Mouse (Mus musculus) embryonic facial prominence, embryonic 11.5 days (tissue): ENCODE data around the gene Gm42906. TPM values are rescaled to one million over a fixed set of nuclear protein-coding genes. Genes with fewer than 3 reads are reported as not detected.

Source experiments
- ATAC-seq: fragments of 200-750 bp; cut with Nextera tagmentation; replicated peaks from 2 replicates; pipeline ENCODE4 v1.8.0; 2017; ENCODE audit warnings: low read depth; ENCODE audit not compliant: insufficient number of reproducible peaks, low FRiP score, low TSS enrichment
- DNase-seq: peaks from one replicate; pipeline ENCODE4 v3.0.0-alpha.2; 2015; ENCODE audit warnings: low spot score
- H3K27ac ChIP-seq: fragments of 300-500 bp; sonication (generic); replicated peaks from 2 replicates; pipeline ENCODE4 v1.5.1; 2014; ENCODE audit warnings: mild to moderate bottlenecking, low read depth, low read length, control low read depth
- H3K27me3 ChIP-seq: fragments of 300-500 bp; sonication (generic); 2 replicates; pipeline ENCODE4 v1.6.1; 2014; ENCODE audit warnings: mild to moderate bottlenecking, low read length, moderate library complexity, mixed read lengths; ENCODE audit not compliant: control insufficient read depth, insufficient read depth
- H3K36me3 ChIP-seq: fragments of 300-500 bp; sonication (generic); replicated peaks from 2 replicates; pipeline ENCODE4 v1.6.1; 2014; ENCODE audit warnings: low read depth, mild to moderate bottlenecking, low read length, moderate library complexity, mixed read lengths; ENCODE audit not compliant: control insufficient read depth, insufficient read depth
- H3K4me1 ChIP-seq: fragments of 300-500 bp; sonication (generic); 2 replicates; pipeline ENCODE4 v1.6.1; 2014; ENCODE audit warnings: low read length, mixed read lengths; ENCODE audit not compliant: control insufficient read depth, insufficient read depth
- H3K4me2 ChIP-seq: fragments of 300-500 bp; sonication (generic); 2 replicates; pipeline ENCODE4 v1.6.1; 2014; ENCODE audit warnings: low read depth, mild to moderate bottlenecking, control low read depth, low read length, moderate library complexity
- H3K4me3 ChIP-seq: fragments of 300-500 bp; sonication (generic); 2 replicates; pipeline ENCODE4 v1.5.1; 2014; ENCODE audit warnings: low read depth, low read length, control low read depth
- H3K9ac ChIP-seq: fragments of 300-500 bp; sonication (generic); replicated peaks from 2 replicates; pipeline ENCODE4 v1.6.1; 2014; ENCODE audit warnings: mild to moderate bottlenecking, control low read depth, low read length
- H3K9me3 ChIP-seq: fragments of 300-500 bp; sonication (generic); replicated peaks from 2 replicates; pipeline ENCODE4 v1.6.1; 2016; ENCODE audit warnings: mild to moderate bottlenecking, low read length, inconsistent platforms, mixed read lengths; ENCODE audit not compliant: control insufficient read depth
- WGBS: fragments of 180-500 bp; shearing (Covaris S2); extraction: QIAGEN DNeasy Blood & Tissue Kit; methylation state at CpG from one replicate; pipeline ENCODE4 v1.1.7; 2014; 5-methylcytosine and 5-hydroxymethylcytosine counted together
- polyA plus RNA-seq: library from polyadenylated mRNA; unstranded; fragments of >200 nt; fragmentation: Nextera tagmentation; extraction: Ambion mirVana; gene quantifications from 2 replicates; pipeline ENCODE4 v1.2.1, GENCODE M21; 2014

Gm42906 gene
- polyA plus RNA-seq, 1 experiment from 2014 or later: not detected

- DNase-seq (no peak), ATAC-seq (no peak)
- no peaks in the 10 kb centered on the region for H3K9me3 ChIP-seq
- 77% methylated on average over 5 of the region's 5 CpGs for WGBS
- no peaks in the 10 kb centered on the region for H3K36me3 ChIP-seq
- no peak overlapping the region for H3K4me3 ChIP-seq
- no peak overlapping the region for H3K27ac ChIP-seq
- H3K9ac ChIP-seq: no peak overlapping the region
- peaks cover 6% of the 10 kb centered on the region for H3K4me1 ChIP-seq
- H3K4me2 ChIP-seq: no peak overlapping the region
- no peaks in the 10 kb centered on the region for H3K27me3 ChIP-seq
Measured at GRCm38 (mm10) chr5:151145807-151146206, 282.2 kb downstream of the Gm42906 start.

DNA sequence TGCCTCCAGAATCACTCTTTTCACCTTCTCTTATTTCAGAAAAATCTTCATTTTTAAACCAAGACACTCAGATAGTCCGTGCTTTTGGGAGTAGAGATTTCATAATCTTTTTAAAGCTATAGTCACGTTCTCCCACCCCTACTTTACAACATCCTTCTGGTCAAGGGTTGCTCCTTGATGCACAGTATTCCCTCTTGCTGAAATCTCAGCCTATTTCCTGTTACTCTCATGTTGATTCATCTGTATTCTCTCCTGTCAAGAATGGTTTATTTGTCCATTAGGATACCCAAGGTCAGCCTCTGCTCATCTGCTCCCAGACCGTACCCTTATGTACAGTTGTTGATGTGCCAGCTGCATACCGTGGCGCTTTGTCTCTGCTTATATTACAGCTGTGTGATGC, 284.0 kb downstream of the Gm42906 start:
- Histone ChIP-seq H3K9ac (no peak overlapping the region), H3K27ac (no peak overlapping the region), H3K9me3 (no peaks in the 10 kb centered on the region), H3K36me3 (no peaks in the 10 kb centered on the region), H3K4me2 (no peak overlapping the region), H3K4me1 (peaks cover 6% of the 10 kb centered on the region; the same call in 1 of the 2 replicates), H3K4me3 (no peak overlapping the region), H3K27me3 (no peaks in the 10 kb centered on the region)
- WGBS: 75% methylated on average over 5 of the region's 5 CpGs
- ATAC-seq (no peak), DNase-seq (no peak)

- Histone ChIP-seq H3K27ac (peak overlapping the region; percentile 74), H3K4me3 (no peak overlapping the region), H3K4me1 (peaks cover 6% of the 10 kb centered on the region; the same call in 1 of the 2 replicates), H3K9ac (peak overlapping the region; percentile 51), H3K4me2 (no peak overlapping the region), H3K9me3 (no peaks in the 10 kb centered on the region), H3K36me3 (no peaks in the 10 kb centered on the region), H3K27me3 (no peaks in the 10 kb centered on the region)
- DNase-seq (peak; percentile 53), ATAC-seq (peak; percentile 64)
- WGBS: 11% methylated on average over 11 of the region's 11 CpGs
Measured at GRCm38 (mm10) chr5:151142671-151143601, 285.0 kb downstream of the Gm42906 start.

DNA sequence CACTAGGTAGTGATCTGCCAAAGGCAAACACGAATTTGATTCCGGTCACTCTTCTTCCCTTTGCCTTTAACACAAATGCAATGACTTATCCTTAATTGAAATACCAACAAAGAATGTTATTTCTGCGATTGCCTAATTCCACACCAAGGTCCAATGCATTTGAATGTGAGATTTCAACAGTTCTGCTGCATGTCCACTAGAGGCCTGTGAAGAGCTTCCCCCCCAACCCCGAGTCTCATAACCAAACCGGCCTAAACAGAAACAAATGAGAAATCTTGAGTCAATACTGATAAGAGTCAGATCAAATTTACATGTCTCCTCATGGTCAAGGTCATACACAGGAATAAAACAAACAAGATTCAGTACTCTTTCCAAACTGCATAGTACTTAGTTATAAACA, 285.7 kb downstream of the Gm42906 start:
- WGBS: 35% methylated on average over 5 of the region's 5 CpGs
- 0 out of 2 replicates have a peak, but pooled peaks have one; percentile 30 for ATAC-seq
- DNase-seq: peak; percentile 75

GRCm38 (mm10) chr5:151137901-151138300, 290.1 kb downstream of the Gm42906 start:
- 83% methylated on average over 5 of the region's 5 CpGs for WGBS
- Histone ChIP-seq H3K27me3 (no peaks in the 10 kb centered on the region), H3K4me2 (no peak overlapping the region), H3K27ac (no peak overlapping the region), H3K9me3 (no peaks in the 10 kb centered on the region), H3K9ac (no peak overlapping the region), H3K4me1 (peaks cover 4% of the 10 kb centered on the region; the same call in 1 of the 2 replicates), H3K4me3 (no peak overlapping the region), H3K36me3 (no peaks in the 10 kb centered on the region)
- DNase-seq (no peak), ATAC-seq (no peak)

More for the DNA sequence above, 285.7 kb downstream of the Gm42906 start:
- no peaks in the 10 kb centered on the region for H3K27me3 ChIP-seq
- no peak overlapping the region for H3K9ac ChIP-seq
- no peak overlapping the region for H3K4me2 ChIP-seq
- no peaks in the 10 kb centered on the region for H3K36me3 ChIP-seq
- H3K9me3 ChIP-seq: no peaks in the 10 kb centered on the region
- H3K4me3 ChIP-seq: no peak overlapping the region
- H3K27ac ChIP-seq: no peak overlapping the region
- H3K4me1 ChIP-seq: peaks cover 6% of the 10 kb centered on the region; the same call in 1 of the 2 replicates

DNA sequence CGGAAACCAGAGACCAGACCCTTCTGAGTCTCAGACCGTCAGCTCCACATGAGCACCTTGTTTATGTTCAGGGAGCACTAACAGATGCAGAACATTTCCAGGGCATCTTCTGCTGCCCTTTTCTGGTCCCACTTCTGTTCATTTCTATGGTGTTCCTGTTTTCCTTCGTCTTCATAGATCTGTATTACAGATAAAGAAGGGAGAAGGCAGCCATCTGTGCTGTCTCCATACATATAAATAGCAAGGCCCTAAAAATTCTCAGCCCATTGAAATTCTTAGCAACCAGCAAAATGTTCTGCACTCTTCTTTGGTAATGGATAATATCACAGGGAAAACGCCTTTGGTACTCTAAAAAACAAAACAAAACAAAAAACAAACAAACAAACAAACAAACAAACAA, 290.7 kb downstream of the Gm42906 start:
- no peaks in the 10 kb centered on the region for H3K4me1 ChIP-seq
- H3K4me2 ChIP-seq: no peak overlapping the region
- no peaks in the 10 kb centered on the region for H3K9me3 ChIP-seq
- 76% methylated on average over 4 of the region's 4 CpGs for WGBS
- no peak for DNase-seq
- no peaks in the 10 kb centered on the region for H3K36me3 ChIP-seq
- H3K27ac ChIP-seq: no peak overlapping the region
- no peaks in the 10 kb centered on the region for H3K27me3 ChIP-seq
- H3K9ac ChIP-seq: no peak overlapping the region
- no peak for ATAC-seq
- H3K4me3 ChIP-seq: no peak overlapping the region

- H3K9me3 ChIP-seq: no peaks in the 10 kb centered on the region
- H3K27me3 ChIP-seq: no peaks in the 10 kb centered on the region
- H3K9ac ChIP-seq: no peak overlapping the region
- no peaks in the 10 kb centered on the region for H3K4me1 ChIP-seq
- no peak overlapping the region for H3K27ac ChIP-seq
- DNase-seq (peak; percentile 10), ATAC-seq (no peak)
- H3K4me3 ChIP-seq: no peak overlapping the region
- H3K4me2 ChIP-seq: no peak overlapping the region
- H3K36me3 ChIP-seq: no peaks in the 10 kb centered on the region
- 65% methylated on average over 6 of the region's 6 CpGs for WGBS
Measured at GRCm38 (mm10) chr5:151135965-151136364, 292.0 kb downstream of the Gm42906 start.
